Mouse (Mus musculus) cerebellum, adult 2 months (tissue): ENCODE measurements around the gene Ly6c2.
"Not testable (repeated sequence)": the region's sequence is repeated elsewhere in the genome, so short reads cannot be mapped to it uniquely, and the experiment has no call there.

Source experiments
- CTCF ChIP-seq: fragments of 200-500 bp; IDR thresholded peaks from 2 replicates; pipeline ENCODE4 v1.5.1; 2011; ENCODE audit warnings: low read depth, mild to moderate bottlenecking, control low read depth, low read length, moderate library complexity, borderline replicate concordance; ENCODE audit not compliant: insufficient read depth
- POLR2A ChIP-seq: fragments of 200-500 bp; IDR thresholded peaks from 2 replicates; pipeline ENCODE4 v1.6.1; 2011; ENCODE audit warnings: low read length, control low read depth, borderline replicate concordance; ENCODE audit not compliant: insufficient read depth

- TF ChIP-seq CTCF, POLR2A: not testable (repeated sequence)
These were observed at the start of gene Ly6c2 for GRCm38 (mm10) chr15:75111861-75112630.
